Mouse (Mus musculus) heart, embryonic 14.5 days (tissue): ENCODE data around the gene Mfap2. TPM values are rescaled to one million over a fixed set of nuclear protein-coding genes. Genes with fewer than 3 reads are reported as not detected.
A peak's percentile ranks its signal among the peaks of the same experiment; 100 is the strongest.

Experiments
- ATAC-seq: fragments of 200-750 bp; cut with Nextera tagmentation; 2 replicates; pipeline ENCODE4 v1.8.0; 2017; ENCODE audit warnings: low read depth, moderate TSS enrichment; ENCODE audit not compliant: insufficient number of reproducible peaks, insufficient read depth, low FRiP score
- H3K27ac ChIP-seq, 2 experiments: fragments of 200-500 bp in 1 of 2; fragments of 300-500 bp in 1 of 2; sonication (generic) in 1 of 2; replicated peaks in 1 of 2; 2 replicates each; pipeline ENCODE4 v1.5.1; 2012 to 2014; ENCODE audit warnings: low read depth in 2 of 2, low read length in 2 of 2, control low read depth in 1 of 2, mild to moderate bottlenecking in 1 of 2, mixed read lengths in 1 of 2; ENCODE audit not compliant: control insufficient read depth in 1 of 2, insufficient read depth in 1 of 2
- H3K27me3 ChIP-seq: fragments of 300-500 bp; sonication (generic); 2 replicates; pipeline ENCODE4 v1.6.1; 2014; ENCODE audit warnings: mild to moderate bottlenecking, low read length, control low read depth; ENCODE audit not compliant: control insufficient read depth, insufficient read depth
- H3K36me3 ChIP-seq: fragments of 300-500 bp; sonication (generic); 2 replicates; pipeline ENCODE4 v1.6.1; 2014; ENCODE audit warnings: mild to moderate bottlenecking, control low read depth, low read length, mixed read lengths; ENCODE audit not compliant: control insufficient read depth, insufficient read depth
- H3K4me1 ChIP-seq, 2 experiments: fragments of 200-500 bp in 1 of 2; fragments of 300-500 bp in 1 of 2; sonication (generic) in 1 of 2; 2 replicates each; pipeline ENCODE4 v1.6.1; 2012 to 2014; ENCODE audit warnings: low read length in 2 of 2, control low read depth in 1 of 2, mixed read lengths in 1 of 2; ENCODE audit not compliant: control insufficient read depth in 2 of 2, insufficient read depth in 2 of 2
- H3K4me2 ChIP-seq: fragments of 300-500 bp; sonication (generic); 2 replicates; pipeline ENCODE4 v1.6.1; 2014; ENCODE audit warnings: mild to moderate bottlenecking, low read length
- H3K4me3 ChIP-seq, 2 experiments: fragments of 200-500 bp in 1 of 2; fragments of 300-500 bp in 1 of 2; sonication (generic) in 1 of 2; 2 replicates each; pipeline ENCODE4 v1.5.1; 2012 to 2014; ENCODE audit warnings: low read length in 2 of 2, mild to moderate bottlenecking in 2 of 2, control low read depth in 1 of 2, low read depth in 1 of 2, moderate library complexity in 1 of 2; ENCODE audit not compliant: control insufficient read depth in 1 of 2, insufficient read depth in 1 of 2
- H3K9ac ChIP-seq: fragments of 300-500 bp; sonication (generic); 2 replicates; pipeline ENCODE4 v1.6.1; 2014; ENCODE audit warnings: mild to moderate bottlenecking, low read length
- H3K9me3 ChIP-seq: fragments of 300-500 bp; sonication (generic); 2 replicates; pipeline ENCODE4 v1.6.1; 2016; ENCODE audit warnings: low read length, control low read depth; ENCODE audit not compliant: control insufficient read depth
- WGBS: fragments of 180-500 bp; shearing (Covaris S2); extraction: QIAGEN DNeasy Blood & Tissue Kit; methylation state at CpG from one replicate; pipeline ENCODE4 v1.1.7; 2014; 5-methylcytosine and 5-hydroxymethylcytosine counted together
- polyA plus RNA-seq: library from polyadenylated mRNA; unstranded; fragments of >200 nt; fragmentation: Nextera tagmentation; extraction: Ambion mirVana; gene quantifications from 2 replicates; pipeline ENCODE4 v1.2.1, GENCODE M21; 2014

The Mfap2 gene
- polyA plus RNA-seq, 1 experiment from 2014 or later = 295 TPM

- Histone ChIP-seq H3K27me3 (no peaks in the 10 kb centered on the region), H3K9me3 (no peaks in the 10 kb centered on the region), H3K36me3 (peaks cover 39% of the 10 kb centered on the region), H3K9ac (no peak overlapping the region), H3K27ac (peak overlapping the region in 1 of 2 experiments; percentile 12; a peak in 1 of 4 replicates), H3K4me2 (no peak overlapping the region), H3K4me1 (peaks cover 28 to 34% of the 10 kb centered on the region in 2 experiments), H3K4me3 (no peak overlapping the region)
- 67% methylated on average over 4 of the region's 4 CpGs for WGBS
- no peak for ATAC-seq
Observed at GRCm38 (mm10) chr4:141064104-141064659, 54.0 kb downstream of the Mfap2 start.

- H3K27ac ChIP-seq = no peak overlapping the region
- no peak overlapping the region for H3K9ac ChIP-seq
- peaks cover 49% of the 10 kb centered on the region for H3K36me3 ChIP-seq
- no peaks in the 10 kb centered on the region for H3K27me3 ChIP-seq
- WGBS = 12% methylated on average over 8 of the region's 8 CpGs
- peaks cover 22 to 31% of the 10 kb centered on the region in 2 experiments for H3K4me1 ChIP-seq
- no peak overlapping the region for H3K4me3 ChIP-seq
- no peak for ATAC-seq
- no peak overlapping the region for H3K4me2 ChIP-seq
- H3K9me3 ChIP-seq = no peaks in the 10 kb centered on the region
Observed at GRCm38 (mm10) chr4:141065123-141065522, 54.9 kb downstream of the Mfap2 start.

Other genes starting within 250 kb of the Mfap2 start
- 1.9 and 2.1 TPM in 2 replicates for gene Padi4, start 236.2 kb upstream of the Mfap2 start, polyA plus RNA-seq
- not detected in 2 replicates for gene Padi3, start 199.8 kb upstream of the Mfap2 start, polyA plus RNA-seq
- 0.09 TPM in 1 of 2 replicates, not detected in the other for gene Padi1, start 164.6 kb upstream of the Mfap2 start, polyA plus RNA-seq
- 0.89 and 1.2 TPM in 2 replicates for gene Padi2, start 104.1 kb upstream of the Mfap2 start, polyA plus RNA-seq
- 1,003 and 1,015 TPM in 2 replicates for gene Sdhb, start 49.2 kb upstream of the Mfap2 start, polyA plus RNA-seq
- 24.7 and 27.2 TPM in 2 replicates for gene Atp13a2, start 23.5 kb upstream of the Mfap2 start, polyA plus RNA-seq
- gene Crocc, start 50.1 kb downstream of the Mfap2 start, polyA plus RNA-seq = 3.3 and 4.4 TPM in 2 replicates
- gene Necap2, start 67.9 kb downstream of the Mfap2 start, polyA plus RNA-seq = 33.1 and 34.2 TPM in 2 replicates
- not detected in 2 replicates for gene Spata21, start 77.9 kb downstream of the Mfap2 start, polyA plus RNA-seq
- gene Szrd1, start 129.4 kb downstream of the Mfap2 start, polyA plus RNA-seq = 20.8 and 24.0 TPM in 2 replicates
- 12.7 and 15.7 TPM in 2 replicates for gene Fbxo42, start 137.5 kb downstream of the Mfap2 start, polyA plus RNA-seq
- 1.5 and 1.7 TPM in 2 replicates for gene Rsg1, start 203.5 kb downstream of the Mfap2 start, polyA plus RNA-seq
- 1.1 and 2.6 TPM in 2 replicates for gene Arhgef19, start 229.1 kb downstream of the Mfap2 start, polyA plus RNA-seq